Mouse (Mus musculus): ENCODE results near the gene Mpp4. TPM values are rescaled to one million over a fixed set of nuclear protein-coding genes. Genes with fewer than 3 reads are reported as not detected.
A peak's percentile ranks its signal among the peaks of the same experiment; 100 is the strongest.

Mpp4 gene
- 0.23 and 0.36 TPM in 2 replicates for polyA plus RNA-seq (2015; fragmentation: Nextera tagmentation; extraction: Ambion mirVana)

DNA sequence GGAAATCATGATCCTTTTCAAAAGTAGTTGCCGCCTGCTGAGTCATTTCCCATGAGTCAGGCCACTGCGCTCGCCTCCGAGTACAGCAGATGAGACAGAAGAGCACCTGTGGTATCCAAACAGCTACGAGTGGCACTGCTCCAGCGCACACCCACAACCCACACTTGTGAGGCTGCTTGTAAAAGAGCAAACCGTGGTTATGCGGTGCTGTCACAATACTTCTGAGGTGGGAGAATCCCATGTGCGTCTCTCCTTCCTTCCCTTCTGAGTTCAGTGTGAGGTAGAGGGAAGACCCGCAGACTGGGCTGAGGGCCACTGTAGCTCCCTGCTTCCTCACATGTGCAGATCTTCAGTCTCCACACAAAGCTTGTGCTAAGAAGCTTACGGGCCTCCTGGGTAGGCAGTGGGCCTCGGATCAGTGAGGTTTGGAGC lies at the start of gene Mpp4:
Mpp4 (minus strand) TSS at position 360 of the 432 bp plus-strand sequence.
- peaks cover 43% of the 10 kb centered on the region for H3K36me3 ChIP-seq
- H3K4me3 ChIP-seq (replicated peaks) = no peak within 1 kb of the TSS
- H3K9ac ChIP-seq = no peak within 1 kb of the TSS
- 35% methylated on average over 12 of the region's 12 CpGs for WGBS (ENCODE audit: insufficient replicate concordance)
- no peaks in the 10 kb centered on the region for H3K27me3 ChIP-seq
- no peak for DNase-seq
- H3K4me2 ChIP-seq = no peak within 1 kb of the TSS
- H3K9me3 ChIP-seq (replicated peaks) = no peaks in the 10 kb centered on the region
- no peak within 1 kb of the TSS for H3K27ac ChIP-seq
- ATAC-seq (ENCODE audit: low read depth) = no peak
- H3K4me1 ChIP-seq (replicated peaks) = no peaks in the 10 kb centered on the region

- DNase-seq (no peak), ATAC-seq (ENCODE audit: low read depth) (no peak)
- Histone ChIP-seq H3K4me3 (replicated peaks) (no peak overlapping the region), H3K9ac (no peak overlapping the region), H3K4me1 (replicated peaks) (peaks cover 4% of the 10 kb centered on the region; the same call in 1 of the 2 replicates), H3K4me2 (no peak overlapping the region), H3K36me3 (peaks cover 40% of the 10 kb centered on the region), H3K27ac (no peak overlapping the region), H3K9me3 (replicated peaks) (no peaks in the 10 kb centered on the region), H3K27me3 (no peaks in the 10 kb centered on the region)
- no CpG with 5 or more reads among the region's 1 CpGs for WGBS (ENCODE audit: insufficient replicate concordance)
Measured at GRCm38 (mm10) chr1:59212951-59213350, 49.8 kb upstream of the Mpp4 start.

DNA sequence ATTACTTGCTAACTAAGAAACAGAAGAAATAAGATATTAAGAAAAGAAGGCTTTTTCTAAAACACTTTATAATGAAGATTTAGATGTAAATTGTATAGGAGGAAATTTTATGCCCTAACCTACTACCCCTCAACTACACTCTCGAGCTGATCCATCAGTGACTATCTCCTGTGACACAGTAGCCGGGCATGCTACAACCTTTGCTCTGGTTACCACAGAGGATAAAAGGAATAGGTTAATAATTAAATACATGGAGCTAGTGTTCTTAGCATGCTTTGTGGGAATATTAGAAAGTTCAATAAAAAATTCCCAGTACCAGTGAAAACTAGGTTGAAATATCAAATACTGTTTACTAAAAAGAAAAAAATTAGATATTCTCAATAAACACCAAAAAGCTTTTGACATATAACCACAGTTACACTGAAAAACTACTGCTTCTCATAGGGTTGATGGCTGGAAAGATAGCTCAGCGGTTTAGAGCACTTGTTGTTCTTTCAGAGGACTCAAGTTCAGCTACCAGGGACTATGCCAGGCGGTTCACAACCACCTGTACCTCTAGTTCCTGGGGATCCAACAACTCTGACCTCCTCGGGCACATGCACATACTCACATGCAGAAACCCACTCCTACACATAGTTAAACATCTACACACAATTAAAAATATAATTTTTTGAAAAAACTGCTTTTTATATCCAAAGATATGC lies 49.0 kb upstream of the Mpp4 start:
- WGBS (ENCODE audit: insufficient replicate concordance) = 59% methylated on average over 5 of the region's 5 CpGs
- Histone ChIP-seq H3K9ac (no peak overlapping the region), H3K9me3 (replicated peaks) (no peaks in the 10 kb centered on the region), H3K27me3 (no peaks in the 10 kb centered on the region), H3K27ac (peak overlapping the region; percentile 32), H3K4me1 (replicated peaks) (peaks cover 4% of the 10 kb centered on the region; the same call in 1 of the 2 replicates), H3K4me3 (replicated peaks) (no peak overlapping the region), H3K4me2 (no peak overlapping the region), H3K36me3 (peaks cover 33% of the 10 kb centered on the region)
- ATAC-seq (ENCODE audit: low read depth) = peak; percentile 77
- DNase-seq = no peak

DNA sequence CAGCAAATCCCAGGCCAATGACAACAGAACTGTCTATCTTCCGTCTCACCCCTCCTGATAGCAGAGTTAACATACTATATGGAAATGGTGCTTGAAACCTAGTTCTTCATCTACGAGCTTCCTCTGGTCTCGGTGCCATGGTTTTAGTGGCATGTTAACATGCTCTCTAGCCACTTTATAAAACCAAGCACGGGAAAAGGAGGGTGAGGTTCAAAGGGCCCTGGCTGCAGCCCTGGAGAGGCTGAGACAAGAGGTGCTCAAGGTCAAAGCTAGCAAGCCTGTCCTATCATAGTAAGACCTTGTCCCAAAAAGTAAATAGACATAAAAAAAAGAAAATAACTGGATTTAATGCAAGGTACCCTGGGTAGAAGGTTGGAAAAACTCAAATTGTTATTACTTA lies 48.5 kb upstream of the Mpp4 start:
- DNase-seq (no peak), ATAC-seq (ENCODE audit: low read depth) (peak; percentile 43; the same call in 1 of the 2 replicates)
- H3K4me2 ChIP-seq = no peak overlapping the region
- peaks cover 4% of the 10 kb centered on the region; the same call in 1 of the 2 replicates for H3K4me1 ChIP-seq (replicated peaks)
- H3K27me3 ChIP-seq = no peaks in the 10 kb centered on the region
- H3K9me3 ChIP-seq (replicated peaks) = no peaks in the 10 kb centered on the region
- WGBS (ENCODE audit: insufficient replicate concordance) = 60% methylated on average over 4 of the region's 4 CpGs
- peaks cover 31% of the 10 kb centered on the region for H3K36me3 ChIP-seq
- H3K4me3 ChIP-seq (replicated peaks) = no peak overlapping the region
- peak overlapping the region; percentile 55; the same call in 1 of the 2 replicates for H3K27ac ChIP-seq
- H3K9ac ChIP-seq = no peak overlapping the region

DNA sequence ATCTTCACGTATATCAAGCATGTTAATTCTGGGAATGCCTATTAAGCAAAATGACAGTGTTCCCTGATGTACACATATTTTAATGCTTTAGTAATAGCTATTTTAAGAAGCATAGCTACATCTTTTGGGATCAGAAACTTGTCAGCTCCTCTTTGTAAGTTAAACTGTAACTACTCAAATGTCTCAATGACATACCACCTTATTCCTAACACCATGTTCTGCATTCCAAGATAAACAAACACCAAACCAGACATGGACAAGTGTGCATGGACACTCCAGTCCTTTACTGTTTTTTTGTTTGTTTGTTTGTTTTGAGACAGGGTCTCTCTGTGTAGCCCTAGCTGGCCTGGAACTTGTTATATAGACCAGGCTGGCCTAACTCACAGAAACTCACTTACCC lies 45.1 kb upstream of the Mpp4 start:
- 74% methylated on average over 1 of the region's 1 CpGs for WGBS (ENCODE audit: insufficient replicate concordance)
- ATAC-seq (ENCODE audit: low read depth) (no peak), DNase-seq (no peak)
- Histone ChIP-seq H3K4me1 (replicated peaks) (peaks cover 4% of the 10 kb centered on the region; the same call in 1 of the 2 replicates), H3K9me3 (replicated peaks) (no peaks in the 10 kb centered on the region), H3K4me3 (replicated peaks) (no peak overlapping the region), H3K27ac (no peak overlapping the region), H3K36me3 (peaks cover 20% of the 10 kb centered on the region), H3K9ac (no peak overlapping the region), H3K4me2 (no peak overlapping the region), H3K27me3 (no peaks in the 10 kb centered on the region)

DNA sequence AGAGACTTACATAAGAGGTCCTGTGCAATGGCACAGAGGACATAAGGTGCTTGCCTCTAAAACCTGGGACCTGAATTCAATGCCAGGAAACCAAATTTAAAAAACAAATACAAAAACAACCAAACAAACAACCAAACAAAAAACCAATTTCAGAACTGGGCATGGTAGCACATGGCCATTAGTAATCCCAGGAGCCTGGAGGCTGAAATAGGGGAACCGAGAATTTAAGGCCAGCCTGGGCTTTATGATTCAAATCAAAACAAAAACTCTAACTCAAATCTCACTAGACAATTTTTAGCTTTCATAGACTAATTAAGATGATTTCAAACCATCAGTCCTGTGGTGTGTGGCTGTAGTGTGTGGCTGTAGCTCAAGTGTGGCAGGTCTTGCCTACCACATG lies 41.3 kb upstream of the Mpp4 start:
- H3K9me3 ChIP-seq (replicated peaks) = no peaks in the 10 kb centered on the region

DNA sequence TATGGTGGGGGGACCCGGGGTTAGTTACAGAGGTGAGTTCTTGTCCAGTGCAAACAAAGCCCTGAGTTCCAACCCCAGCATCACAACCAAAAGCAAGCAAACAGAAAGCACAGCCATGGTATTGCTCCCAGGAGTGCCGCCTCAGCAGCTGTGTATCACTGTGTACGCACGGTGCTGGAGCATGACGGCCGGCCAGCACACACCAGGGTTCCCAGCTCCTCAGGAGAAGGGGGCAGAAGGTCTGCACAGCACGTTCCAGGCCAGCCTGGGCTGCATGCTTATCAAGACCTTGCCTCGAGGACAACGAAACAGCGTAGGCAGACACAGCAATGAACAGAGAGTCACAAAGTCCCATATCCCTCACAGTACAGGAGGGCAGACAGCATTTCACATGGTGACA lies 39.2 kb upstream of the Mpp4 start:
- no peaks in the 10 kb centered on the region; the same call in 1 of the 2 replicates for H3K4me1 ChIP-seq (replicated peaks)
- H3K27me3 ChIP-seq = no peaks in the 10 kb centered on the region
- H3K9ac ChIP-seq = no peak overlapping the region
- peaks cover 23% of the 10 kb centered on the region; the same call in 1 of the 2 replicates for H3K36me3 ChIP-seq
- H3K27ac ChIP-seq = peak overlapping the region; percentile 25; the same call in 1 of the 2 replicates
- DNase-seq (no peak), ATAC-seq (ENCODE audit: low read depth) (peak; percentile 39; the same call in 1 of the 2 replicates)
- H3K4me3 ChIP-seq (replicated peaks) = no peak overlapping the region
- no peak overlapping the region for H3K4me2 ChIP-seq
- H3K9me3 ChIP-seq (replicated peaks) = no peaks in the 10 kb centered on the region
- WGBS (ENCODE audit: insufficient replicate concordance) = 77% methylated on average over 10 of the region's 10 CpGs

More for the DNA sequence above, 41.3 kb upstream of the Mpp4 start:
- Histone ChIP-seq H3K4me3 (replicated peaks) (no peak overlapping the region), H3K4me2 (no peak overlapping the region), H3K27ac (no peak overlapping the region), H3K27me3 (no peaks in the 10 kb centered on the region), H3K4me1 (replicated peaks) (no peaks in the 10 kb centered on the region), H3K9ac (no peak overlapping the region), H3K36me3 (peaks cover 23% of the 10 kb centered on the region)
- 70% methylated on average over 1 of the region's 1 CpGs for WGBS (ENCODE audit: insufficient replicate concordance)
- DNase-seq (no peak), ATAC-seq (ENCODE audit: low read depth) (no peak)

DNA sequence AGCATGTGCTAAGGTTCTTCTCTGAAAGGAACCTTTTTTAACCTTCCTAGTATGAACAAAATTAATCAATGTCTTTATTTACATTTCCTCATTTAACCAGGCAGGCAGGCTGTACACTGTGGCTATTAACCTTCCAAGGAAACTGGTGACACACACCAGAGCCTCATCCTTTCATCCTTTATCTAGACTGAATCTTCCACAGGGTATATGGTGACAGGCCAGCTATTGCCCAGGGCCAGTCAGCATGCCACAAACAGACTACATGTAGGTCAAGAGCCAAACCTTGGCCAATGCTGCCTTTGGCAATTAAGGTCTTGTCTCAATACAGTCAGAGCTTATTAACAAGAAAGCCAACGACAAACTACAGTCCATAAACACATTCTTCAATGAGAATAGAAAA lies 38.4 kb upstream of the Mpp4 start:
- Histone ChIP-seq H3K4me3 (replicated peaks) (no peak overlapping the region), H3K27me3 (no peaks in the 10 kb centered on the region), H3K9me3 (replicated peaks) (no peaks in the 10 kb centered on the region), H3K4me1 (replicated peaks) (no peaks in the 10 kb centered on the region; the same call in 1 of the 2 replicates), H3K4me2 (no peak overlapping the region), H3K36me3 (peaks cover 22% of the 10 kb centered on the region; the same call in 1 of the 2 replicates), H3K9ac (no peak overlapping the region), H3K27ac (no peak overlapping the region)
- 69% methylated on average over 1 of the region's 1 CpGs for WGBS (ENCODE audit: insufficient replicate concordance)
- no peak for DNase-seq
- no peak for ATAC-seq (ENCODE audit: low read depth)

GRCm38 (mm10) chr1:59200960-59201359 lies 37.8 kb upstream of the Mpp4 start:
- Histone ChIP-seq H3K4me3 (replicated peaks) (no peak overlapping the region), H3K27me3 (no peaks in the 10 kb centered on the region), H3K36me3 (peaks cover 22% of the 10 kb centered on the region), H3K9ac (no peak overlapping the region), H3K9me3 (replicated peaks) (no peaks in the 10 kb centered on the region), H3K4me1 (replicated peaks) (no peaks in the 10 kb centered on the region; the same call in 1 of the 2 replicates), H3K4me2 (no peak overlapping the region), H3K27ac (no peak overlapping the region)
- DNase-seq (no peak), ATAC-seq (ENCODE audit: low read depth) (no peak)
- WGBS (ENCODE audit: insufficient replicate concordance) = 76% methylated on average over 5 of the region's 5 CpGs

DNA sequence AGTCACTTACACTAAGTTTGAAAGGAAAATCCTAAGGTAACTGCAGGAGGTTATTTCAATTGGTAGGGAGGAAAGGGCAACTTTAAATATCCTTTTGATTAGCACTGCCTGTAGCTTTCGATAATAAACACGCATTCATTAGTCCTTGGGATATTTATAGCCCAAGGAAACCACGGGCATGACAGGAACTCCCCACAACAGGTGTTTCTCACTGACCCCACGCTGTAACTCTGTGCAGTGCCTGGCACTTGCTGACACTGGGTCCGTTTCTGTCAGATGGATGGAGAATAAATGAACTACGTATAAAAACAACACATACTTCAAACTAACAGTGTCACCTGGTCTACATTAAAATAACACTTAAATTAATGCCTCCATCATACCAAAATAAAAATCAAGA lies 31.8 kb upstream of the Mpp4 start:
- H3K36me3 ChIP-seq = peaks cover 42% of the 10 kb centered on the region
- H3K9ac ChIP-seq = no peak overlapping the region
- H3K4me3 ChIP-seq (replicated peaks) = no peak overlapping the region
- no peak overlapping the region for H3K4me2 ChIP-seq
- 30% methylated on average over 6 of the region's 6 CpGs for WGBS (ENCODE audit: insufficient replicate concordance)
- H3K27me3 ChIP-seq = no peaks in the 10 kb centered on the region
- no peaks in the 10 kb centered on the region; the same call in 1 of the 2 replicates for H3K4me1 ChIP-seq (replicated peaks)
- no peak overlapping the region for H3K27ac ChIP-seq
- ATAC-seq (ENCODE audit: low read depth) (no peak), DNase-seq (no peak)
- H3K9me3 ChIP-seq (replicated peaks) = no peaks in the 10 kb centered on the region

- Histone ChIP-seq H3K27me3 (no peaks in the 10 kb centered on the region), H3K4me2 (no peak overlapping the region), H3K4me3 (replicated peaks) (no peak overlapping the region), H3K9ac (no peak overlapping the region), H3K9me3 (replicated peaks) (no peaks in the 10 kb centered on the region), H3K27ac (no peak overlapping the region), H3K4me1 (replicated peaks) (peaks cover 8% of the 10 kb centered on the region), H3K36me3 (peaks cover 28% of the 10 kb centered on the region)
- 80% methylated on average over 5 of the region's 5 CpGs for WGBS (ENCODE audit: insufficient replicate concordance)
- DNase-seq (no peak), ATAC-seq (ENCODE audit: low read depth) (no peak)
Measured at GRCm38 (mm10) chr1:59187786-59188185, 24.6 kb upstream of the Mpp4 start.

DNA sequence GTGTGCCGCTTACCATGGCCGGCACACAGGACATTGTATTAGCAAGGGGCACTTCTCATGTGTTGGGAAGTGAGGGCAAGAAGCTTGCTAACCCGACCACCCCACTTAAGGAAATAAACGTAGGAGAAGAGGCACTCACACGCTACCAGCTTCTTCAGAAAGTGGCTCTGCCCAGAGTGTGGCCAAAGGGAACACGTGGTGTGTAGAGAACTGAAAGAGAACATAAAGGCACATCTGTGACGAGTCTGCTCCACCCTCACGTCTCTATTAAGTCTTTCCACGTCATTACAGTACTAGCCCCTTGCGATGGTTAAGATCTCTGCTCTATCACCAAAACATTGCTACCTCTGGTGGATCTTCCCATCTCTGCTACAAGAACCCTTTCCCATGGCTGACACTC lies 23.1 kb upstream of the Mpp4 start:
- Histone ChIP-seq H3K27me3 (no peaks in the 10 kb centered on the region), H3K4me2 (no peak overlapping the region), H3K9ac (no peak overlapping the region), H3K4me3 (replicated peaks) (no peak overlapping the region), H3K27ac (no peak overlapping the region), H3K36me3 (peaks cover 26% of the 10 kb centered on the region), H3K9me3 (replicated peaks) (no peaks in the 10 kb centered on the region), H3K4me1 (replicated peaks) (peaks cover 9% of the 10 kb centered on the region)
- 79% methylated on average over 10 of the region's 10 CpGs for WGBS (ENCODE audit: insufficient replicate concordance)
- DNase-seq = no peak
- ATAC-seq (ENCODE audit: low read depth) = no peak
